Mouse (Mus musculus): ENCODE measurements around the gene Sept11. TPM values are rescaled to one million over a fixed set of nuclear protein-coding genes. Genes with fewer than 3 reads are reported as not detected.

Sept11 gene
- 82.0 and 82.4 TPM in 2 replicates for polyA plus RNA-seq (2015; fragmentation: Nextera tagmentation; extraction: Ambion mirVana)

GRCm38 (mm10) chr5:93092857-93093622 lies at the start of gene Sept11:
Gene Sept11 (plus strand): TSS chr5:93093437.
- under 1% methylated on average over 56 of the region's 63 CpGs for WGBS
- H3K4me1 ChIP-seq: peaks cover 52% of the 10 kb centered on the region
- peak; percentile 79 for ATAC-seq (ENCODE audit: extremely low read depth, insufficient number of reproducible peaks, low FRiP score, low TSS enrichment)

GRCm38 (mm10) chr5:93043688-93044583 lies 49.3 kb upstream of the Sept11 start:
- WGBS: 3% methylated on average over 69 of the region's 69 CpGs
- Histone ChIP-seq H3K9ac (peak overlapping the region; percentile 75), H3K4me1 (peaks cover 23% of the 10 kb centered on the region), H3K4me3 (peak overlapping the region; percentile 68), H3K36me3 (no peaks in the 10 kb centered on the region), H3K27me3 (replicated peaks) (peaks cover 76% of the 10 kb centered on the region), H3K9me3 (no peaks in the 10 kb centered on the region), H3K27ac (replicated peaks) (no peak overlapping the region), H3K4me2 (peak overlapping the region; percentile 99)
- ATAC-seq (ENCODE audit: extremely low read depth, insufficient number of reproducible peaks, low FRiP score, low TSS enrichment): no peak

More at GRCm38 (mm10) chr5:93092857-93093622, at the start of gene Sept11:
- Histone ChIP-seq H3K36me3 (no peaks in the 10 kb centered on the region), H3K27ac (replicated peaks) (peak within 1 kb of the TSS; percentile 91), H3K4me3 (peak within 1 kb of the TSS; percentile 86), H3K27me3 (replicated peaks) (no peaks in the 10 kb centered on the region), H3K9ac (peak within 1 kb of the TSS; percentile 95), H3K9me3 (no peaks in the 10 kb centered on the region), H3K4me2 (peak within 1 kb of the TSS; percentile 86)

GRCm38 (mm10) chr5:93044584-93045370 lies 48.5 kb upstream of the Sept11 start, which contains the start of gene Sowahb:
Gene Sowahb (minus strand): TSS chr5:93045022.
- Histone ChIP-seq H3K36me3 (no peaks in the 10 kb centered on the region), H3K4me2 (peak within 1 kb of the TSS; percentile 99), H3K9me3 (no peaks in the 10 kb centered on the region), H3K27ac (replicated peaks) (no peak within 1 kb of the TSS), H3K9ac (peak within 1 kb of the TSS; percentile 75), H3K27me3 (replicated peaks) (peaks cover 84% of the 10 kb centered on the region), H3K4me1 (peaks cover 23% of the 10 kb centered on the region), H3K4me3 (peak within 1 kb of the TSS; percentile 68)
- WGBS: under 1% methylated on average over 67 of the region's 68 CpGs
- ATAC-seq (ENCODE audit: extremely low read depth, insufficient number of reproducible peaks, low FRiP score, low TSS enrichment): 0 out of 2 replicates have a peak, but pooled peaks have one; percentile 6

GRCm38 (mm10) chr5:93045371-93045714 lies 47.9 kb upstream of the Sept11 start:
- peaks cover 90% of the 10 kb centered on the region for H3K27me3 ChIP-seq (replicated peaks)
- peak overlapping the region; percentile 99 for H3K4me2 ChIP-seq
- no peak overlapping the region for H3K27ac ChIP-seq (replicated peaks)
- peaks cover 23% of the 10 kb centered on the region for H3K4me1 ChIP-seq
- H3K4me3 ChIP-seq: peak overlapping the region; percentile 68
- WGBS: under 1% methylated on average over 19 of the region's 19 CpGs
- ATAC-seq (ENCODE audit: extremely low read depth, insufficient number of reproducible peaks, low FRiP score, low TSS enrichment): no peak
- H3K9me3 ChIP-seq: no peaks in the 10 kb centered on the region
- no peaks in the 10 kb centered on the region for H3K36me3 ChIP-seq
- H3K9ac ChIP-seq: peak overlapping the region; percentile 75

- Histone ChIP-seq H3K27ac (replicated peaks) (no peak overlapping the region), H3K9me3 (no peaks in the 10 kb centered on the region), H3K4me2 (no peak overlapping the region), H3K4me3 (no peak overlapping the region), H3K9ac (no peak overlapping the region), H3K4me1 (peaks cover 23% of the 10 kb centered on the region), H3K36me3 (no peaks in the 10 kb centered on the region), H3K27me3 (replicated peaks) (peaks cover 91% of the 10 kb centered on the region)
- no peak for ATAC-seq (ENCODE audit: extremely low read depth, insufficient number of reproducible peaks, low FRiP score, low TSS enrichment)
- 32% methylated on average over 5 of the region's 5 CpGs for WGBS
Measured at GRCm38 (mm10) chr5:93046306-93046845, 46.9 kb upstream of the Sept11 start.

- no peaks in the 10 kb centered on the region for H3K9me3 ChIP-seq
- no peak for ATAC-seq (ENCODE audit: extremely low read depth, insufficient number of reproducible peaks, low FRiP score, low TSS enrichment)
- peaks cover 21% of the 10 kb centered on the region for H3K4me1 ChIP-seq
- WGBS: 54% methylated on average over 13 of the region's 13 CpGs
- peaks cover 68% of the 10 kb centered on the region for H3K27me3 ChIP-seq (replicated peaks)
- H3K27ac ChIP-seq (replicated peaks): no peak overlapping the region
- no peak overlapping the region for H3K9ac ChIP-seq
- no peak overlapping the region for H3K4me2 ChIP-seq
- H3K4me3 ChIP-seq: no peak overlapping the region
- H3K36me3 ChIP-seq: no peaks in the 10 kb centered on the region
Measured at GRCm38 (mm10) chr5:93048481-93049240, 44.6 kb upstream of the Sept11 start.

- no peaks in the 10 kb centered on the region for H3K36me3 ChIP-seq
- H3K4me2 ChIP-seq: no peak overlapping the region
- H3K9me3 ChIP-seq: no peaks in the 10 kb centered on the region
- WGBS: 71% methylated on average over 1 of the region's 1 CpGs
- peaks cover 8% of the 10 kb centered on the region for H3K4me1 ChIP-seq
- H3K27me3 ChIP-seq (replicated peaks): peaks cover 55% of the 10 kb centered on the region
- no peak for ATAC-seq (ENCODE audit: extremely low read depth, insufficient number of reproducible peaks, low FRiP score, low TSS enrichment)
- no peak overlapping the region for H3K4me3 ChIP-seq
- no peak overlapping the region for H3K27ac ChIP-seq (replicated peaks)
- no peak overlapping the region for H3K9ac ChIP-seq
Measured at GRCm38 (mm10) chr5:93049971-93050370, 43.3 kb upstream of the Sept11 start.

- H3K27me3 ChIP-seq (replicated peaks): peaks cover 44% of the 10 kb centered on the region
- 45% methylated on average over 5 of the region's 5 CpGs for WGBS
- H3K4me3 ChIP-seq: no peak overlapping the region
- no peak overlapping the region for H3K27ac ChIP-seq (replicated peaks)
- H3K9ac ChIP-seq: no peak overlapping the region
- no peak for ATAC-seq (ENCODE audit: extremely low read depth, insufficient number of reproducible peaks, low FRiP score, low TSS enrichment)
- H3K9me3 ChIP-seq: no peaks in the 10 kb centered on the region
- no peaks in the 10 kb centered on the region for H3K36me3 ChIP-seq
- no peaks in the 10 kb centered on the region for H3K4me1 ChIP-seq
- no peak overlapping the region for H3K4me2 ChIP-seq
Measured at GRCm38 (mm10) chr5:93051041-93051440, 42.2 kb upstream of the Sept11 start.

- Histone ChIP-seq H3K9ac (no peak overlapping the region), H3K27ac (replicated peaks) (no peak overlapping the region), H3K4me3 (no peak overlapping the region), H3K4me1 (no peaks in the 10 kb centered on the region), H3K27me3 (replicated peaks) (peaks cover 35% of the 10 kb centered on the region), H3K36me3 (no peaks in the 10 kb centered on the region), H3K9me3 (0 out of 2 replicates have a peak, but pooled peaks cover 1% of the 10 kb centered on the region), H3K4me2 (no peak overlapping the region)
- WGBS: 82% methylated on average over 9 of the region's 9 CpGs
- no peak for ATAC-seq (ENCODE audit: extremely low read depth, insufficient number of reproducible peaks, low FRiP score, low TSS enrichment)
Measured at GRCm38 (mm10) chr5:93051951-93052350, 41.3 kb upstream of the Sept11 start.
